Mouse (Mus musculus) spleen, postnatal 36 days (tissue): ENCODE results near the gene Lactbl1.

Experiments used
- DNase-seq, 2 experiments: peaks; one replicate each; pipeline ENCODE4 v3.0.0; 2022; ENCODE audit warnings: low spot score in 2 of 2, mixed read lengths in 1 of 2

The Lactbl1 gene

GRCm38 (mm10) chr4:136636983-136637562, 14.7 kb downstream of the Lactbl1 start:
- DNase-seq: no peak

GRCm38 (mm10) chr4:136637563-136638229, 15.3 kb downstream of the Lactbl1 start:
- no peak for DNase-seq

- DNase-seq: no peak
Observed at GRCm38 (mm10) chr4:136638230-136638750, 15.9 kb downstream of the Lactbl1 start.

GRCm38 (mm10) chr4:136638890-136639289, 16.5 kb downstream of the Lactbl1 start:
- no peak for DNase-seq

- DNase-seq: peak; percentile 42 to 47
Observed at GRCm38 (mm10) chr4:136648922-136649479, 26.6 kb downstream of the Lactbl1 start.

GRCm38 (mm10) chr4:136649480-136650196, 27.2 kb downstream of the Lactbl1 start:
- DNase-seq: no peak

- no peak for DNase-seq
Observed at GRCm38 (mm10) chr4:136650261-136650660, 27.8 kb downstream of the Lactbl1 start.

GRCm38 (mm10) chr4:136651357-136651811, 29.0 kb downstream of the Lactbl1 start:
- no peak for DNase-seq

- DNase-seq: no peak
Observed at GRCm38 (mm10) chr4:136651882-136652527, 29.6 kb downstream of the Lactbl1 start.

GRCm38 (mm10) chr4:136652528-136652910, 30.1 kb downstream of the Lactbl1 start:
- no peak for DNase-seq

- no peak for DNase-seq
Observed at GRCm38 (mm10) chr4:136653019-136653418, 30.6 kb downstream of the Lactbl1 start.

- DNase-seq: no peak
Observed at GRCm38 (mm10) chr4:136653692-136654234, 31.3 kb downstream of the Lactbl1 start.

GRCm38 (mm10) chr4:136657914-136658313, 35.5 kb downstream of the Lactbl1 start:
- no peak for DNase-seq

GRCm38 (mm10) chr4:136665068-136665467, 42.6 kb downstream of the Lactbl1 start:
- DNase-seq: no peak

GRCm38 (mm10) chr4:136666002-136666401, 43.6 kb downstream of the Lactbl1 start:
- DNase-seq: no peak

- no peak for DNase-seq
Observed at GRCm38 (mm10) chr4:136667757-136668156, 45.3 kb downstream of the Lactbl1 start.

- no peak for DNase-seq
Observed at GRCm38 (mm10) chr4:136672335-136673090, 50.1 kb downstream of the Lactbl1 start.

GRCm38 (mm10) chr4:136675439-136675838, 53.0 kb downstream of the Lactbl1 start:
- no peak for DNase-seq

GRCm38 (mm10) chr4:136678480-136678879, 56.1 kb downstream of the Lactbl1 start:
- peak; percentile 38 for DNase-seq

GRCm38 (mm10) chr4:136679221-136679620, 56.8 kb downstream of the Lactbl1 start:
- DNase-seq: no peak

- no peak for DNase-seq
Observed at GRCm38 (mm10) chr4:136680641-136681040, 58.2 kb downstream of the Lactbl1 start.
